Mouse (Mus musculus) stomach, embryonic 14.5 days (tissue): Measurements from ENCODE around the gene Gm15130. TPM values are rescaled to one million over a fixed set of nuclear protein-coding genes. Genes with fewer than 3 reads are reported as not detected.

Experiments used
- ATAC-seq: fragments of 200-750 bp; cut with Nextera tagmentation; 2 replicates; pipeline ENCODE4 v1.8.0; 2017; ENCODE audit warnings: low read depth, moderate TSS enrichment; ENCODE audit not compliant: insufficient number of reproducible peaks, insufficient read depth, low FRiP score
- H3K27ac ChIP-seq: fragments of 300-500 bp; sonication (generic); 2 replicates; pipeline ENCODE4 v1.5.1; 2014; ENCODE audit warnings: mild to moderate bottlenecking, low read length, moderate library complexity, mixed read lengths
- H3K27me3 ChIP-seq: fragments of 300-500 bp; sonication (generic); 2 replicates; pipeline ENCODE4 v1.6.1; 2014; ENCODE audit warnings: low read length, control low read depth, mixed read lengths; ENCODE audit not compliant: control insufficient read depth, insufficient read depth
- H3K36me3 ChIP-seq: fragments of 300-500 bp; sonication (generic); 2 replicates; pipeline ENCODE4 v1.6.1; 2014; ENCODE audit warnings: mild to moderate bottlenecking, control low read depth, low read length, moderate library complexity, mixed read lengths; ENCODE audit not compliant: control insufficient read depth, insufficient read depth
- H3K4me1 ChIP-seq: fragments of 300-500 bp; sonication (generic); 2 replicates; pipeline ENCODE4 v1.6.1; 2014; ENCODE audit warnings: low read length, control low read depth, mixed read lengths; ENCODE audit not compliant: control insufficient read depth, insufficient read depth
- H3K4me2 ChIP-seq: fragments of 300-500 bp; sonication (generic); replicated peaks from 2 replicates; pipeline ENCODE4 v1.6.1; 2014; ENCODE audit warnings: low read depth, low read length, control low read depth
- H3K4me3 ChIP-seq: fragments of 300-500 bp; sonication (generic); 2 replicates; pipeline ENCODE4 v1.5.1; 2014; ENCODE audit warnings: low read depth, low read length, control low read depth
- H3K9ac ChIP-seq: fragments of 300-500 bp; sonication (generic); replicated peaks from 2 replicates; pipeline ENCODE4 v1.6.1; 2014; ENCODE audit warnings: low read depth, mild to moderate bottlenecking, control low read depth, low read length, moderate library complexity, mixed read lengths
- H3K9me3 ChIP-seq: fragments of 300-500 bp; sonication (generic); 2 replicates; pipeline ENCODE4 v1.6.1; 2016; ENCODE audit warnings: low read depth, low read length, control low read depth; ENCODE audit not compliant: control insufficient read depth
- WGBS: fragments of 180-500 bp; shearing (Covaris S2); extraction: QIAGEN DNeasy Blood & Tissue Kit; methylation state at CpG from one replicate; pipeline ENCODE4 v1.1.7; 2014; 5-methylcytosine and 5-hydroxymethylcytosine counted together
- polyA plus RNA-seq: library from polyadenylated mRNA; unstranded; fragments of >200 nt; fragmentation: Nextera tagmentation; extraction: Ambion mirVana; gene quantifications from 2 replicates; pipeline ENCODE4 v1.2.1, GENCODE M21; 2014

Gm15130 gene
- not detected in 2 replicates for polyA plus RNA-seq

GRCm38 (mm10) chr2:111152836-111153235, at the start of gene Gm15130:
TSS of gene Gm15130 (minus strand) at chr2:111152936.
- H3K4me3 ChIP-seq = no peak within 1 kb of the TSS

DNA sequence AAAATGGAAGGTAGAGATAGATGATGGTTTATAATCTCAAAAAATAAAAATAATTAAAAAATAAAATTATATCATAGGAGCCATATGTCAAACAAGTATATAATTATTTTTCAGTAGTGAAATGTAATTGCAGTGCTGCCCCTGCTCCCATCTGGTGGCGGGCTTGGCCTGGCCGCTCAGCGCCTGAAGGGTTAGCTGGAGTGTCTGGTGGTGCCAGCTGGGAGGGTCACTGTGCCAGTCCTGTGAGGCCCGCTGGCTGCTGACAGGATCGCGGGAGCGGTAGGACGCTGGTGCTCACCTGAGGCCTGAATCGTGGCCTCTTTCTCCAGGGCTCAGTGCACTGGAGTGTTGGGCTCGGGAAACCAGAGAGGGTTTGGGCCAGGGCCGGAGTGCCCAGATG, 29.3 kb upstream of the Gm15130 start:
- Histone ChIP-seq H3K4me3 (no peak overlapping the region), H3K4me1 (no peaks in the 10 kb centered on the region), H3K36me3 (no peaks in the 10 kb centered on the region), H3K9me3 (no peaks in the 10 kb centered on the region), H3K9ac (no peak overlapping the region), H3K4me2 (no peak overlapping the region), H3K27ac (no peak overlapping the region), H3K27me3 (no peaks in the 10 kb centered on the region)
- no peak for ATAC-seq
- WGBS = 93% methylated on average over 11 of the region's 11 CpGs

More at GRCm38 (mm10) chr2:111152836-111153235, at the start of gene Gm15130:
- no peaks in the 10 kb centered on the region for H3K27me3 ChIP-seq
- H3K4me2 ChIP-seq = no peak within 1 kb of the TSS
- no peak for ATAC-seq
- no peak within 1 kb of the TSS for H3K27ac ChIP-seq
- H3K4me1 ChIP-seq = no peaks in the 10 kb centered on the region
- no peaks in the 10 kb centered on the region for H3K9me3 ChIP-seq
- H3K36me3 ChIP-seq = no peaks in the 10 kb centered on the region
- no peak within 1 kb of the TSS for H3K9ac ChIP-seq
- 55% methylated on average over 2 of the region's 2 CpGs for WGBS

- Histone ChIP-seq H3K27ac (no peak overlapping the region), H3K4me1 (no peaks in the 10 kb centered on the region), H3K4me3 (no peak overlapping the region), H3K9ac (no peak overlapping the region), H3K9me3 (no peaks in the 10 kb centered on the region), H3K4me2 (no peak overlapping the region), H3K36me3 (no peaks in the 10 kb centered on the region), H3K27me3 (no peaks in the 10 kb centered on the region)
- ATAC-seq = no peak
- WGBS = 58% methylated on average over 5 of the region's 5 CpGs
Measured at GRCm38 (mm10) chr2:111135739-111136138, 17.0 kb downstream of the Gm15130 start.

DNA sequence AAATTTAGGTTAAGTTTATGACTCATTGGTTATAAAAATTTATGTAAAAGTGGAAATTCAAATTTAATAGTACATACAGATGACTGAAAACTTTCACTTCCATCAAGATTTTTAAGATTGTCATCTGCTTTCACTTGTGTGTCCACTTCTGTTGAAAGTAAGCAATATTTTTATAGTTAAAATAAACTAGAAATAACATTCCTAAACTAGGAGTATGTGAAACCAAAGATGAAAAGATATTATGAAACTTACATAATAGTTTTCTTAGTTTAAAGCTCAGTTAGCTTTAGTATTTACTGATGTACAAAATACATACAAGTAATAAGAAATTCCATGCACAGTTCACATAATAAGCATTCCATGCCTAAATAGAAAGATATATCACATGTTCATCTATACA, 46.9 kb downstream of the Gm15130 start, which contains the start of gene Gm13941:
TSS of gene Gm13941 (minus strand) at position 101 of the 400 bp plus-strand sequence.
- ATAC-seq = no peak
- H3K4me2 ChIP-seq = no peak within 1 kb of the TSS

More for the DNA sequence above, 46.9 kb downstream of the Gm15130 start, which contains the start of gene Gm13941:
- no peak within 1 kb of the TSS for H3K27ac ChIP-seq
- no peak within 1 kb of the TSS for H3K9ac ChIP-seq
- no peaks in the 10 kb centered on the region for H3K36me3 ChIP-seq
- H3K4me1 ChIP-seq = no peaks in the 10 kb centered on the region
- H3K27me3 ChIP-seq = no peaks in the 10 kb centered on the region
- H3K9me3 ChIP-seq = no peaks in the 10 kb centered on the region
- H3K4me3 ChIP-seq = no peak within 1 kb of the TSS

Other genes with a start within 250 kb of the Gm15130 start
- 0.19 and 0.22 TPM in 2 replicates for gene Ano3, start 202.0 kb downstream of the Gm15130 start, polyA plus RNA-seq
- not detected in 2 replicates for gene Gm13941, start 47.0 kb downstream of the Gm15130 start, polyA plus RNA-seq
- gene 4930430A15Rik, start 76.7 kb upstream of the Gm15130 start, polyA plus RNA-seq = not detected in 2 replicates
- gene Olfr1275, start 82.3 kb upstream of the Gm15130 start, polyA plus RNA-seq = not detected in 2 replicates
- not detected in 2 replicates for gene Olfr1276, start 101.6 kb upstream of the Gm15130 start, polyA plus RNA-seq
- not detected in 2 replicates for gene Olfr1277, start 121.2 kb upstream of the Gm15130 start, polyA plus RNA-seq
- gene Olfr1278, start 137.2 kb upstream of the Gm15130 start, polyA plus RNA-seq = not detected in 2 replicates
- not detected in 2 replicates for gene Olfr1279, start 147.7 kb upstream of the Gm15130 start, polyA plus RNA-seq
- not detected in 2 replicates for gene Olfr1280, start 161.1 kb upstream of the Gm15130 start, polyA plus RNA-seq
- not detected in 2 replicates for gene Olfr1281, start 173.6 kb upstream of the Gm15130 start, polyA plus RNA-seq
- gene Olfr1282, start 183.1 kb upstream of the Gm15130 start, polyA plus RNA-seq = not detected in 2 replicates
- not detected in 2 replicates for gene Olfr1283, start 213.9 kb upstream of the Gm15130 start, polyA plus RNA-seq
- gene Olfr1284, start 222.6 kb upstream of the Gm15130 start, polyA plus RNA-seq = not detected in 2 replicates